Mouse (Mus musculus): ENCODE data around the gene Olfr780. TPM values are rescaled to one million over a fixed set of nuclear protein-coding genes. Genes with fewer than 3 reads are reported as not detected.

The Olfr780 gene
- total RNA-seq (2023): not detected

DNA sequence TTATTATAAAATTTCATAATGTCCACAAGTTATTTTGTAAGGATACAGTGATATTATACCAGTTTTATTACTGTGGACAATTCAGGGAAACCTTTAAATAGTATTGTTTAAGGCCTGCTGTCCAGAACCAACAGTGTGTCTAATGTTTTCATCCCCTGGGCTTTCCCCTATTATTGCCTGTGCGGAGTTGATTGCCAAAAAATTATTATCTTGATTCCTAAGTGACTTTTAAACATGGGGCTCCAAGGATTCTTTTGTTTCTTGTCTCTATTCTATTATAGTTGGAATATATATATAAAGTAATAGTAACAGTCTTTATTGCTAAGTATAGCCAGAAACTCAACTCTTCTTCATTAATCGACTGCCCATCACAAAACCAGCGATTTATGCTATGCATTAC lies at the start of gene Olfr780:
TSS of gene Olfr780 (plus strand) at position 301 of the 400 bp plus-strand sequence.

DNA sequence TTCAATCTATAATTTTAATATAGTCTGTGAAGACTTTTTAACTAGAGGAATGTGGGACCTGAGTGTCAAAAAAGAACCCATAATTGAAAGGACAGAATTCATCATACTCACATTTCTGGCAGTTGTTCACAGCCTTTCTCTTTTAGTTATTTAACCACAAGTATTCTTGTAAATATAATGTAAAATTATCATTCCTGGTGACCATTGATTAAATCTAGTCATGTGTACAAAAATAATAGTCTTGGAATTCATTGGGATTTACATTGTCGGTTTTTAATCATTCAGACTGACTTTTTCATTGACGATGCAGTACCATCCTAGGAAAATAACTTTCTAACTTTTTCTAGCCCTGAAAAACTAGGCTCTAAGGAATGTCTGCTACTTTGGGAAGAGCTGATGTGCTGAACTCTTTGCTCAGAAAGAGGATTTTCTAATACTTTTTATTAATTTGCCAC lies 46.8 kb upstream of the Olfr780 start, which contains the start of gene Olfr777:
TSS of gene Olfr777 (minus strand) at position 405 of the 455 bp plus-strand sequence.

GRCm38 (mm10) chr10:129328554-129328953 lies 10.6 kb downstream of the Olfr780 start, which contains the start of gene Olfr781:
Gene Olfr781 (plus strand): TSS chr10:129328854.

DNA sequence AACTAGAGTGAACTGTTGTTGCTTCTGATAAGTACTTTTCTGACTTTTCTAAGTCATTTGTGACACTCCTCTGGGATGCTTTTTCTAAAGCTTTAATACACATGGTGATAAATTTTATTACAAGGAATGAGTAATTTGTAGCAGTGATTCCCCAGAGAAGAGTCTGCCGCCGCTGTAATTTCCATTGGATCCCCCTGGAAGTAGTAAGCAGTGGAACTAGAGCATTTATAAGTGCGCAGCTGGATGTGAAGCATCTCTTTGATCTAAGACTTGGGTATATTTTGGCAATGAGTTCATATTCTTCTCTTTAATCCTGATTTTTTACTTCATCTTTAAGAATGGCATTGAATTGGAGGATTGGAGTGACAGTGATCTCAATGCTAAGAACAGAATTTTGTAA lies 30.6 kb downstream of the Olfr780 start, which contains the start of gene Olfr782:
TSS of gene Olfr782 (plus strand) at position 301 of the 400 bp plus-strand sequence.

Other genes starting within 250 kb of the Olfr780 start
- gene Olfr766-ps1, start 249.1 kb upstream of the Olfr780 start, total RNA-seq (2023): not detected
- not detected for gene Olfr767, start 235.2 kb upstream of the Olfr780 start, total RNA-seq (2023)
- not detected for gene Olfr768, start 218.7 kb upstream of the Olfr780 start, total RNA-seq (2023)
- gene Olfr769, start 200.3 kb upstream of the Olfr780 start, total RNA-seq (2023): not detected
- not detected for gene Olfr770, start 179.1 kb upstream of the Olfr780 start, total RNA-seq (2023)
- not detected for gene Olfr771, start 153.4 kb upstream of the Olfr780 start, total RNA-seq (2023)
- gene Olfr772, start 140.2 kb upstream of the Olfr780 start, total RNA-seq (2023): not detected
- gene Olfr773, start 130.7 kb upstream of the Olfr780 start, total RNA-seq (2023): not detected
- not detected for gene Olfr774, start 81.9 kb upstream of the Olfr780 start, total RNA-seq (2023)
- gene Olfr775, start 69.7 kb upstream of the Olfr780 start, total RNA-seq (2023): not detected
- gene Olfr776, start 59.0 kb upstream of the Olfr780 start, total RNA-seq (2023): not detected
- gene Olfr777, start 46.6 kb upstream of the Olfr780 start, total RNA-seq (2023): not detected
- not detected for gene Olfr781, start 10.7 kb downstream of the Olfr780 start, total RNA-seq (2023)
- gene Olfr782, start 30.7 kb downstream of the Olfr780 start, total RNA-seq (2023): not detected
- gene Olfr784, start 66.0 kb downstream of the Olfr780 start, total RNA-seq (2023): not detected
- not detected for gene Olfr785, start 87.3 kb downstream of the Olfr780 start, total RNA-seq (2023)
- gene Olfr786, start 109.2 kb downstream of the Olfr780 start, total RNA-seq (2023): not detected
- not detected for gene Olfr787, start 143.7 kb downstream of the Olfr780 start, total RNA-seq (2023)
- gene Olfr788, start 152.9 kb downstream of the Olfr780 start, total RNA-seq (2023): not detected
- not detected for gene Olfr789, start 166.6 kb downstream of the Olfr780 start, total RNA-seq (2023)
- not detected for gene Olfr790, start 180.4 kb downstream of the Olfr780 start, total RNA-seq (2023)
- not detected for gene Olfr791, start 203.7 kb downstream of the Olfr780 start, total RNA-seq (2023)
- gene Olfr792, start 221.0 kb downstream of the Olfr780 start, total RNA-seq (2023): not detected
- gene Olfr794, start 249.5 kb downstream of the Olfr780 start, total RNA-seq (2023): not detected

Data from CD8-positive naive resting alpha-beta T cell, adult 57 days (primary cell).